Mouse (Mus musculus): ENCODE results near the gene Ecel1. TPM values are rescaled to one million over a fixed set of nuclear protein-coding genes. Genes with fewer than 3 reads are reported as not detected.

Ecel1 gene
- polyA plus RNA-seq, 1 experiment from 2014 or later, result 5.7 TPM

- no peak for ATAC-seq (ENCODE audit: insufficient read depth, low FRiP score)
- Histone ChIP-seq H3K4me1 (ENCODE audit: control insufficient read depth, insufficient read depth, low read length) (peaks cover 11% of the 10 kb centered on the region), H3K9ac (ENCODE audit: low read length) (0 out of 2 replicates have a peak overlapping the region, but pooled peaks have one; percentile 11), H3K9me3 (replicated peaks; ENCODE audit: control insufficient read depth, low read length) (no peaks in the 10 kb centered on the region), H3K27ac (ENCODE audit: low read length) (no peak overlapping the region), H3K27me3 (ENCODE audit: control insufficient read depth, insufficient read depth, low read length) (peaks cover 16% of the 10 kb centered on the region; the same call in 1 of the 2 replicates), H3K4me2 (ENCODE audit: low read depth, low read length) (no peak overlapping the region), H3K36me3 (ENCODE audit: control insufficient read depth, insufficient read depth, low read length) (no peaks in the 10 kb centered on the region), H3K4me3 (replicated peaks; ENCODE audit: low read length) (no peak overlapping the region)
- 27% methylated on average over 28 of the region's 28 CpGs for WGBS
Observed at GRCm38 (mm10) chr1:87174006-87174955, 18.0 kb upstream of the Ecel1 start.

DNA sequence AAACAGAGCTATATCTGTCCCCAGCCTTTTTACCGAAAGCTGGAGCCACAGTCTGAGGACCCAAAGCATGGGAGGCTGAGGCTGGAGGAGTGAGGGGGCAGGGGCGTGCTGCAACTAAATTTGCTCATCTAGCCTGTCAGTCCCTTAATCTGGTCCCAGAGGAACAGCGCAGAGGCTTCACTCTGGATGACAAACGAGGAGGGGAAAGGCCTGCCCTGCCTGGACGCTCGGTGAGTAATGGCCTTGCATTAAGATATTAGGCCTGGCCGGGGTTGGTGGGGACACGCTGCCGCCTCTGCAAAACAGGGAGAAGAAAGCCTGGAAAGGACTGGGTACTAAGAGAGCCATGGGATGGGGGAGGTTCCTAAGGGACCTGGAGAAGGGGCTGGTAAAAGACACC is 16.0 kb upstream of the Ecel1 start:
- H3K4me3 ChIP-seq (replicated peaks; ENCODE audit: low read length), result no peak overlapping the region
- no peaks in the 10 kb centered on the region for H3K36me3 ChIP-seq (ENCODE audit: control insufficient read depth, insufficient read depth, low read length)
- no peak overlapping the region for H3K27ac ChIP-seq (ENCODE audit: low read length)
- H3K9ac ChIP-seq (ENCODE audit: low read length), result no peak overlapping the region
- H3K9me3 ChIP-seq (replicated peaks; ENCODE audit: control insufficient read depth, low read length), result no peaks in the 10 kb centered on the region
- peaks cover 11% of the 10 kb centered on the region for H3K4me1 ChIP-seq (ENCODE audit: control insufficient read depth, insufficient read depth, low read length)
- WGBS, result 38% methylated on average over 9 of the region's 9 CpGs
- H3K4me2 ChIP-seq (ENCODE audit: low read depth, low read length), result no peak overlapping the region
- ATAC-seq (ENCODE audit: insufficient read depth, low FRiP score), result no peak
- peaks cover 16% of the 10 kb centered on the region for H3K27me3 ChIP-seq (ENCODE audit: control insufficient read depth, insufficient read depth, low read length)

DNA sequence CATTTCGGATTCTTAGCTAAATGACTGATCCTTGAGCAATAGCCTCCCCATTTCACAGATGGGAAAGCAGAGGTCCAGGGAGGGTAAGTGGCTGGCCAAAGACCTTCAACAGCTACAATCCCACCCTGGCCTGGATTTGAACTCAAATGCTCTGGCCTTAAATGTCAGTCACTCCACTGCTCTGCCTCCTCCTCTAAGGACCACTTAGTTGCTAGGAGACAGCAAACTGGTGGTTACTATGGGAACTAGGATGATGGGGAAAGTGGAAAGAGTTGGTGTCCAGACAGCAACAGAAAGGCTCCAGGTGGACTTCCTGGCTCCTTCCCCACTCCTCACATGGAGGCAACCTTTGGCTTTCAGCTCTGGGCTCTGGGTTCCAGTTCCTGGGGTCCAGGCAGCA is 15.0 kb upstream of the Ecel1 start:
- Histone ChIP-seq H3K4me3 (replicated peaks; ENCODE audit: low read length) (no peak overlapping the region), H3K36me3 (ENCODE audit: control insufficient read depth, insufficient read depth, low read length) (no peaks in the 10 kb centered on the region), H3K4me1 (ENCODE audit: control insufficient read depth, insufficient read depth, low read length) (peaks cover 11% of the 10 kb centered on the region), H3K4me2 (ENCODE audit: low read depth, low read length) (no peak overlapping the region), H3K27me3 (ENCODE audit: control insufficient read depth, insufficient read depth, low read length) (peaks cover 16% of the 10 kb centered on the region), H3K27ac (ENCODE audit: low read length) (no peak overlapping the region), H3K9me3 (replicated peaks; ENCODE audit: control insufficient read depth, low read length) (no peaks in the 10 kb centered on the region), H3K9ac (ENCODE audit: low read length) (no peak overlapping the region)
- 84% methylated on average over 1 of the region's 1 CpGs for WGBS
- no peak for ATAC-seq (ENCODE audit: insufficient read depth, low FRiP score)

- Histone ChIP-seq H3K4me2 (ENCODE audit: low read depth, low read length) (no peak overlapping the region), H3K9me3 (replicated peaks; ENCODE audit: control insufficient read depth, low read length) (no peaks in the 10 kb centered on the region), H3K27me3 (ENCODE audit: control insufficient read depth, insufficient read depth, low read length) (peaks cover 16% of the 10 kb centered on the region), H3K4me3 (replicated peaks; ENCODE audit: low read length) (no peak overlapping the region), H3K9ac (ENCODE audit: low read length) (no peak overlapping the region), H3K36me3 (ENCODE audit: control insufficient read depth, insufficient read depth, low read length) (no peaks in the 10 kb centered on the region), H3K27ac (ENCODE audit: low read length) (no peak overlapping the region), H3K4me1 (ENCODE audit: control insufficient read depth, insufficient read depth, low read length) (peaks cover 4% of the 10 kb centered on the region; the same call in 1 of the 2 replicates)
- WGBS, result 13% methylated on average over 18 of the region's 19 CpGs
- ATAC-seq (ENCODE audit: insufficient read depth, low FRiP score), result no peak
Observed at GRCm38 (mm10) chr1:87170458-87170857, 14.1 kb upstream of the Ecel1 start.

- ATAC-seq (ENCODE audit: insufficient read depth, low FRiP score), result no peak
- no peak overlapping the region for H3K27ac ChIP-seq (ENCODE audit: low read length)
- H3K4me2 ChIP-seq (ENCODE audit: low read depth, low read length), result no peak overlapping the region
- no peaks in the 10 kb centered on the region for H3K36me3 ChIP-seq (ENCODE audit: control insufficient read depth, insufficient read depth, low read length)
- WGBS, result 53% methylated on average over 9 of the region's 9 CpGs
- no peaks in the 10 kb centered on the region for H3K4me1 ChIP-seq (ENCODE audit: control insufficient read depth, insufficient read depth, low read length)
- H3K9ac ChIP-seq (ENCODE audit: low read length), result no peak overlapping the region
- no peak overlapping the region for H3K4me3 ChIP-seq (replicated peaks; ENCODE audit: low read length)
- peaks cover 11% of the 10 kb centered on the region for H3K27me3 ChIP-seq (ENCODE audit: control insufficient read depth, insufficient read depth, low read length)
- no peaks in the 10 kb centered on the region for H3K9me3 ChIP-seq (replicated peaks; ENCODE audit: control insufficient read depth, low read length)
Observed at GRCm38 (mm10) chr1:87164796-87165184, 8.5 kb upstream of the Ecel1 start.

- Histone ChIP-seq H3K4me2 (ENCODE audit: low read depth, low read length) (no peak overlapping the region), H3K4me1 (ENCODE audit: control insufficient read depth, insufficient read depth, low read length) (no peaks in the 10 kb centered on the region), H3K27ac (ENCODE audit: low read length) (no peak overlapping the region), H3K9me3 (replicated peaks; ENCODE audit: control insufficient read depth, low read length) (no peaks in the 10 kb centered on the region), H3K36me3 (ENCODE audit: control insufficient read depth, insufficient read depth, low read length) (no peaks in the 10 kb centered on the region), H3K27me3 (ENCODE audit: control insufficient read depth, insufficient read depth, low read length) (peaks cover 10% of the 10 kb centered on the region), H3K9ac (ENCODE audit: low read length) (no peak overlapping the region), H3K4me3 (replicated peaks; ENCODE audit: low read length) (no peak overlapping the region)
- 21% methylated on average over 11 of the region's 11 CpGs for WGBS
- ATAC-seq (ENCODE audit: insufficient read depth, low FRiP score), result no peak
Observed at GRCm38 (mm10) chr1:87164164-87164795, 8.0 kb upstream of the Ecel1 start.

- Histone ChIP-seq H3K36me3 (ENCODE audit: control insufficient read depth, insufficient read depth, low read length) (no peaks in the 10 kb centered on the region), H3K4me1 (ENCODE audit: control insufficient read depth, insufficient read depth, low read length) (no peaks in the 10 kb centered on the region; the same call in 1 of the 2 replicates), H3K4me2 (ENCODE audit: low read depth, low read length) (no peak overlapping the region), H3K9ac (ENCODE audit: low read length) (no peak overlapping the region), H3K4me3 (replicated peaks; ENCODE audit: low read length) (no peak overlapping the region), H3K27me3 (ENCODE audit: control insufficient read depth, insufficient read depth, low read length) (peaks cover 47% of the 10 kb centered on the region), H3K9me3 (replicated peaks; ENCODE audit: control insufficient read depth, low read length) (no peaks in the 10 kb centered on the region), H3K27ac (ENCODE audit: low read length) (no peak overlapping the region)
- 82% methylated on average over 3 of the region's 3 CpGs for WGBS
- no peak for ATAC-seq (ENCODE audit: insufficient read depth, low FRiP score)
Observed at GRCm38 (mm10) chr1:87159396-87159795, 3.1 kb upstream of the Ecel1 start.

DNA sequence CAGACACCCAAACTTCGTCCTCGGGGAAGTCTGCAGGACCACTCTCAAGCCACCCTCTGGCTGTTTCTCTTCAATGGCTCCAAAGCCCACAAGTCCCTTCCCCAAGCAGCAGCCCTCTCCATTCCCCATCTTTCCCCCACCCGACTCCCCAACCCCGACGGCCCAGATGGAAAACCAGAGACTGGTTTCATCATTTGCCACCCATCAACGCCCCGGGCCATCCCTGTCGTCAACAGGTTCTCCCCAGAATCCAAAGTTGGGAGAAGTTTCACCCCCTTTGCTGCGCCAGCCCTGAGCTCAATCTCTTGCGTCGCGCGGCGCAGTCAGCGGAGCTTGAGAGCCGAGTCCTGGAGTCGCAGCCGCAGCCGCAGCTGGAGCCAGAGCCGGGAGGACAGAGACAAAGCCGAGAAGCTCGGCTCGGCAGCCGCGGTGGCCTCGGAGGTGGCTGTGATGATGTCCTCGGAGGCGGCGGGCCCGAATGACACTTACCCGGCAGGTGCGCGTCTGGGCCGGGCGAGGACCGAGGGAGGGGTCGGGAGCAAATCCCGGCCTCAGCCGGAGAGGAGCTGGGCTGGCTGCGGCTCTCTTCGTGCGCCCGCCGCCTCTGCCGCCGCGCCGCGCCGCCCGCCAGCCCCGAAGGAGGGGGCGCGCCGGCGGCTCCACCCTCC is 656 bp downstream of the Ecel1 start:
- Histone ChIP-seq H3K9ac (ENCODE audit: low read length) (no peak overlapping the region), H3K4me3 (replicated peaks; ENCODE audit: low read length) (peak overlapping the region; percentile 38), H3K27ac (ENCODE audit: low read length) (no peak overlapping the region), H3K36me3 (ENCODE audit: control insufficient read depth, insufficient read depth, low read length) (no peaks in the 10 kb centered on the region), H3K9me3 (replicated peaks; ENCODE audit: control insufficient read depth, low read length) (no peaks in the 10 kb centered on the region), H3K4me2 (ENCODE audit: low read depth, low read length) (peak overlapping the region; percentile 52), H3K27me3 (ENCODE audit: control insufficient read depth, insufficient read depth, low read length) (peaks cover 81% of the 10 kb centered on the region), H3K4me1 (ENCODE audit: control insufficient read depth, insufficient read depth, low read length) (no peaks in the 10 kb centered on the region; the same call in 1 of the 2 replicates)
- no peak for ATAC-seq (ENCODE audit: insufficient read depth, low FRiP score)
- under 1% methylated on average over 39 of the region's 56 CpGs for WGBS

Measured in stomach, embryonic 16.5 days (tissue).